Comparison of ENCODE assay signal across 10 mouse cellular contexts in genomic region chr12:24948344-24948743, GRCm38 (mm10). TPM values are rescaled to one million over a fixed set of nuclear protein-coding genes. Genes with fewer than 3 reads are reported as not detected.
DNase-seq lines count a peak whose midpoint lies in the region; ATAC-seq lines count a peak whose summit lies in the region.
"Had no signal": no experiment of that assay in that cellular context is flagged by ENCODE, and none has a peak within 500 bp of the region (broad histone marks: within the 10 kb centered on the region; RNA-seq: fewer than 3 reads in every experiment).

No protein-coding gene starts in this region.

- H3K4me1 ChIP-seq in limb, embryonic 11.5 days (ENCODE audit: control insufficient read depth, insufficient read depth, low read length): no peaks in the 10 kb centered on the region
- no peaks in the 10 kb centered on the region for H3K4me1 ChIP-seq in stomach, embryonic 14.5 days (ENCODE audit: control insufficient read depth, insufficient read depth, low read length)

- WGBS in limb, embryonic 11.5 days: 63% methylated on average over 3 of the region's 3 CpGs
- WGBS in stomach, embryonic 14.5 days: 65% methylated on average over 3 of the region's 3 CpGs

- ATAC-seq in hematopoietic stem cell, adult 5-6 weeks (replicated peaks in 1 of 2; ENCODE audit: insufficient read depth in 1 of 2, low FRiP score in 2 of 2, low TSS enrichment in 1 of 2, low read depth in 1 of 2, poor library complexity in 2 of 2, severe bottlenecking in 2 of 2): peak; percentile 36 to 75; a peak in 2 of 4 replicates
- ATAC-seq in limb, embryonic 11.5 days (ENCODE audit: insufficient number of reproducible peaks, low FRiP score, low TSS enrichment, low read depth): no peak
- ATAC-seq in stomach, embryonic 14.5 days (ENCODE audit: insufficient number of reproducible peaks, insufficient read depth, low FRiP score, low read depth): peak; percentile 49; the same call in 1 of the 2 replicates

- no peak overlapping the region for H3K4me3 ChIP-seq in limb, embryonic 11.5 days (ENCODE audit: low read depth, low read length)
- no peak overlapping the region for H3K4me3 ChIP-seq in stomach, embryonic 14.5 days (ENCODE audit: low read depth, low read length)
- H3K4me3 ChIP-seq: erythroblast, embryonic 14.5 days; megakaryocyte, embryonic 14.5 days had no signal

- H3K36me3 ChIP-seq in limb, embryonic 11.5 days (ENCODE audit: control insufficient read depth, insufficient read depth, low read length): peaks cover 5% of the 10 kb centered on the region; the same call in 1 of the 2 replicates
- peaks cover 20% of the 10 kb centered on the region for H3K36me3 ChIP-seq in stomach, embryonic 14.5 days (ENCODE audit: control insufficient read depth, insufficient read depth, low read length)

- no peak overlapping the region for H3K9ac ChIP-seq in limb, embryonic 11.5 days (ENCODE audit: low read length)
- H3K9ac ChIP-seq in stomach, embryonic 14.5 days (replicated peaks; ENCODE audit: low read depth, low read length): no peak overlapping the region

- H3K27me3 ChIP-seq in limb, embryonic 11.5 days (ENCODE audit: control insufficient read depth, insufficient read depth, low read length): no peaks in the 10 kb centered on the region
- no peaks in the 10 kb centered on the region for H3K27me3 ChIP-seq in stomach, embryonic 14.5 days (ENCODE audit: control insufficient read depth, insufficient read depth, low read length)
- H3K27me3 ChIP-seq: megakaryocyte, embryonic 14.5 days had no signal

- H3K4me2 ChIP-seq in limb, embryonic 11.5 days (ENCODE audit: low read depth, severe bottlenecking): no peak overlapping the region
- H3K4me2 ChIP-seq in stomach, embryonic 14.5 days (replicated peaks; ENCODE audit: low read depth, low read length): no peak overlapping the region

- H3K27ac ChIP-seq in limb, embryonic 11.5 days (replicated peaks; ENCODE audit: low read depth, low read length): no peak overlapping the region
- H3K27ac ChIP-seq in stomach, embryonic 14.5 days (ENCODE audit: low read length): no peak overlapping the region

- H3K9me3 ChIP-seq in limb, embryonic 11.5 days (ENCODE audit: control insufficient read depth, low read length): no peaks in the 10 kb centered on the region
- no peaks in the 10 kb centered on the region for H3K9me3 ChIP-seq in stomach, embryonic 14.5 days (ENCODE audit: control insufficient read depth, low read depth, low read length)
- H3K9me3 ChIP-seq: megakaryocyte, embryonic 14.5 days had no signal

- DNase-seq in layer of hippocampus, adult 11-12 months (ENCODE audit: low spot score): peak; percentile 42
- no peak for DNase-seq in layer of hippocampus, postnatal 36 days
- peak; percentile 44 for DNase-seq in MN1 (ENCODE audit: low spot score)
- peak; percentile 70 to 72 for DNase-seq in cerebellum, postnatal 14 days
- peak; percentile 45 for DNase-seq in limb, embryonic 11.5 days (ENCODE audit: low spot score)
- DNase-seq in gastrocnemius, postnatal 4 days (ENCODE audit: low spot score in 2 of 2): no peak

RNA-seq across cellular contexts. Expression of gene Kidins220, which starts 26.4 kb away (rescaled TPM):
- 100 to 1,000 TPM; 364 to 366 TPM for total RNA-seq in layer of hippocampus, postnatal 36 days (2021)
- total RNA-seq in hematopoietic stem cell, adult 5-6 weeks (2017): 72.7 and 108 TPM in 2 replicates
- 14.7 and 22.2 TPM in 2 replicates for polyA plus RNA-seq in limb, embryonic 11.5 days (2014; fragmentation: Nextera tagmentation; extraction: Ambion mirVana)
- 38.2 and 41.5 TPM in 2 replicates for polyA plus RNA-seq in stomach, embryonic 14.5 days (2014; fragmentation: Nextera tagmentation; extraction: Ambion mirVana)
- total RNA-seq in gastrocnemius, postnatal 4 days (2021): 10 to 100 TPM; 65.7 to 67.7 TPM

Comparison
In these comparisons a context has a peak if more than half of its experiments do, and no peak if none do; other contexts are left out.
1. DNase-seq: peak in layer of hippocampus, adult 11-12 months (single experiment), MN1 (single experiment), cerebellum, postnatal 14 days (2 of 2) and limb, embryonic 11.5 days (single experiment); none in layer of hippocampus, postnatal 36 days (0 of 2) and gastrocnemius, postnatal 4 days (0 of 2).